Mouse (Mus musculus) lung, adult 18-20 months (tissue): ENCODE measurements around the gene Mllt3.
A peak's percentile ranks its signal among the peaks of the same experiment; 100 is the strongest.

Experiments
- DNase-seq, 2 experiments: peaks; one replicate each; pipeline ENCODE4 v3.0.0; 2022; ENCODE audit warnings: mixed read lengths in 2 of 2

Mllt3 gene

DNA sequence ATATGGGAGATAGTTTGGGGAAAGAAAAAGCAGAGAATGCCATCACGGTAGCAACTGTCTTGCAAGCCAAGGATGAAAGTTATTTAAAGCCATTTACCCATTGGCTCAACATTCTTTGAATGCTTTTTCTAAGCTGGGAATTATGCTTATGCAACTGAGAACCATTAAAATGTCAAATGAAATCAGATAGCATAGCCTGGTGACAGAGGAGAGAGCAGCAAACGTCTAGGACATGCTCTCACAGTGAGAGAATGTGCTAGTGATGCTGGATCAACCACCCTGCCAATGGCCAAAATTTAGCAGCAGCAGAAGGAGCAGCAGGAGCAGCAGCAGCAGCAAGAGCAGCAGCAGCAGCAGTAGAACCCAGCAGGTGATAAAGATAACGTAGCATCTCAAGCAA is 267.4 kb downstream of the Mllt3 start:
- DNase-seq = no peak

- DNase-seq = no peak
These were observed 272.1 kb downstream of the Mllt3 start for GRCm38 (mm10) chr4:87761075-87761474.

DNA sequence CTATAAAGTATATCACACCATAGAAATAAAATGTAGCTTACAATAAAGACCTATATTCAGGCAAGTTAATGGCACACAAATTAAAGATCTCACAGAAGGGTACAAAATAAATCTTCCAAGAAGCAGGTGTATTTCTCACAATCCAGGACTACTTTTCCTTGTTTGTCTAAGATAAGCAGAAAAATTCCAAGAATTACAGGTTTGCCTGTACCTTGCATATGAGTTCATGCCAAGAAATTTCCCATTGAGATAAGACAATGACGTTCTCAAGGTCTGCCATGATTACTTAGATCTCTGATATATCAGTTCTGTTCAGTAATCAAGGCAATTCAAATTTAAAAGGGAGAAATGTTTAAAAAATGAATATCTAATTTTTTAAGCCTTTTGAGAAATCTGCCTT is 272.9 kb downstream of the Mllt3 start:
- DNase-seq = no peak

GRCm38 (mm10) chr4:87759625-87760024 is 273.5 kb downstream of the Mllt3 start:
- DNase-seq = no peak

- no peak for DNase-seq
These were observed 274.1 kb downstream of the Mllt3 start for GRCm38 (mm10) chr4:87759110-87759509.

GRCm38 (mm10) chr4:87751515-87751864 is 281.7 kb downstream of the Mllt3 start:
- DNase-seq = no peak

GRCm38 (mm10) chr4:87750856-87751514 is 282.2 kb downstream of the Mllt3 start:
- no peak for DNase-seq

DNA sequence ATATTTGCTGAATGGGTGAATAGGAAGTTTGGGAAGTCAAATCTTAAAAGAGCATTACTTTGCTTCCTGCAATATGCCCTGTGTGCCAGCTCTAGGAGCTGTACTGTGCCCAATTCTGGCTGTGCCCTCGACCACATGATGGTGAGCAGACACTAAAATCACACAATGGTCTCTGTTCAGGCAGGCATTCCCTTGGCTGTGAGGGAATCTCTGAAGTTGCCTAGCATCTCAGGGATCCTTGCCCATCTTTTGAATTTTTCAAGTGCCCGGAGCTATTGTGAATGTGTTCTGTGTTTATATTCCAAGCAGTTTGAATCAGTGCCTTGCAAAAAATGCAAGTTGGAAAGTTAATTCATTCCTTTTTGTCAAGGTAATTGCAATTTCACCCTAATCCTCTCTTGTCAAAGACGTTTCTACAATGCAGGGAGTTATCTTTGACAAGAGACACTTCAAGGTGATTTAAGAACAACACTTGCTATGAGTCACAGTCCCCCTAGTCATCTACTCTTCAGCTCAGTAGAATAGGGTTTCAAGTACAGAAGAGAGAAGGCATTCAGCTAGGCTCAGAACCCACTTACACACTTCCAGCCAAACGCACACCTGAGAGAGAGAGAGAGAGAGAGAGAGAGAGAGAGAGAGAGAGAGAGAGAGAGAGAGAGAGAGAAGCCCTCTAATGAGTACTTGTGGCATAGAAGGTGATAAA is 283.5 kb downstream of the Mllt3 start:
- DNase-seq = peak in 1 of 2 experiments; percentile 1

DNA sequence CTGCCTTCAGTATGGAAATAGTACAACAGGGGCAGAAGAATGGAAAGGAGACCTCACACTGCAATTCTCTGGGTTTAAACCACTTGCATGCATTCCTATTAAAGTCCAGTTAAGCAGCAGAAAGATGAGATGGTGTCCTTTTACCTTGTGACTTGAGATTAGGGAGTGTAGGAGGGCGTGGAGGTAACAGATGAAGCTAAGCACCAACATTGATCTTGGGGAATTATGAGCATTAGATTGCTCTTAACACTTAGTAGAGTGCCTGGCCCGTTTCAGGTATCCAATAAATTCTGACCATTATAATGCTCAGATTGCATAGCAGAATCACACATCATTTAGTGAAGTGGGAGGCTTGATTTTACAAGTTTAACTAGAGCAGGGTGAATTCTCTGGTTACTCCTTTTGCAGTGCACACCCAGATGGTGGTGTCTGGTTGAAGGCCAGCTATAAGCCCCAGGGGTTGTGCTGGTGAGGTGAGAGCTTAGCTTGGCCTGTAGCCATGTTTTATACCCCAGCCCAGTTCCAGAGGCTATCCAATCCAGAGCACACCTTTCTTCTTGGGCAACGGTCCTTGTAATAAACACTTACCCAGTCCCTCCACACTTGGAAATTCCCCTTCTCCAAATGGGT is 288.0 kb downstream of the Mllt3 start:
- DNase-seq = no peak

- DNase-seq = no peak
These were observed 293.5 kb downstream of the Mllt3 start for GRCm38 (mm10) chr4:87739524-87740128.

DNA sequence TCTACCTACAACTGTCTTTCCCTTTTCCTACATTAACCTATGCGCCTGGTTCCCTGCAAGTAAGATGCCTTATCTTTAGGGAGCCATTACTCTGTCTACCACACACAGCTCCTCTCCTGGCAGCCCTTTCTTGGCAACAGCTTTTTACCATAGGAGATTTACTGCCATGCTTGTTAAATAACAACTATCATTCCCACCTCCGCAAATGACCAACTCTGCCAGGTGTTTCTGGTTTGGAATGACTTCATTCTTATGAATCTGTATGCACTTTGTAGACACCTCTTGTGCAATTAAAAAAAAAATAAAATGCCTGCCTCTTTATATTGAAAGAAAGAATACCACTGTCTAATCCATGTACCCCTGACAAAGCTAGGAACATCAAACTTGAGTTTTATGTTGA is 294.1 kb downstream of the Mllt3 start:
- no peak for DNase-seq

DNA sequence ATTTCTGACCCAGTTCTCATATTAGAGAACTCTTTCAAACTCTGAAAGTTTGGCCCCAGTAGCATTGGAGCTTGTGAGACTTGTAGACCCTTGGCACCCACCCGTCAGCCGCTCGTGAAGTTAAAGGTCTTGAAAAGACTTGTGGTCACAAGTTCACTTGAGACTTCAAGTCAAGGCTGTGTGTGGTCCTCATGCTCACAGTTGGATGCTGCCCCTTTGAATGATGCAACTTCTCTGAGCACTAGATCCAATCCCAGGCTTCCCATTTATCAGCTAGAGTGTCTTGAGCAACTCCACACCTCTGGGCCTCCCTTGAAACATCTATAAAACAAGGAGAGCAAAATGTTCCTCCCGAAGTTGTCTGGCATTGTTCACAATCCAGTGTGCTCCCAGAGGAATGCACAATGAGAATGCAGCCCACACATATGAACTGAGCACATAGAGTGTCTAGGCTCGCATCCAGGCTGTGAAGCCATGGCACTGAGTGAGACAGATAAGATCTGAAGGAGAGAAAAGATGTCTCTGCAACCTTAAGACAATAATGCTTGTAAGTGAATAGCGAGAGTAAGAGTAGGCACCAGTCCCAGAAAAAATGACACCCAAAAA is 295.9 kb downstream of the Mllt3 start:
- DNase-seq = peak; percentile 7 to 29

- DNase-seq = peak in 1 of 2 experiments; percentile 7
These were observed 296.4 kb downstream of the Mllt3 start for GRCm38 (mm10) chr4:87736779-87737178.

DNA sequence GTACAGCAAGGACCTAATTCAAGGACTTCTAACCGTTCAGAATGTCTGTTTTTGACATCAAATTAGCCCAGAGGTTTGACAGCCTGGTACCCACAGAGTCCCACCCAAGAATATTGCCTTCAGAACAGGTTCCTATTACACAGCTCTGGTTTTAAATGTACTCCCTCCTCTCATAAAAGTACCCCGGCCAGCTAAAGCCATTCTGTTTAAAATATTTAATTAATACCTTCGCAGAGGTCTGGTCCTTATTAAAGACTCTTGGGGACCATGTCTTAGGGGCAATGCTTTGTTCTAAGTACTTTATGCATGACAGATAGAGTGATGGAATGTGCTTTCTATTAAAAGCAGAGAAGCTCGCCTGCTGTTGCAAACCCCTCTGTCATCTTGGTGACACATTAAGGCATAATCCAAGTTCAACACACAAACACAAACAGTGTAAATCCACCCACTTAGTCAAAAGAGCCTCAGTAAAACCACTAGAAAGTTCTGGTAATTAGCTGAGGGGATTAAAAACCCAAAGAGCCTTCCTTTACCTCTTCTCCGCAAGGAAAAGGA is 302.0 kb downstream of the Mllt3 start:
- no peak for DNase-seq

GRCm38 (mm10) chr4:87728581-87728980 is 304.6 kb downstream of the Mllt3 start:
- DNase-seq = no peak

GRCm38 (mm10) chr4:87723448-87723847 is 309.7 kb downstream of the Mllt3 start:
- no peak for DNase-seq
